Mouse (Mus musculus) olfactory bulb, adult 2 months (tissue): ENCODE results near the gene Atxn2l.

Experiments used
- CTCF ChIP-seq: fragments of 200-500 bp; IDR thresholded peaks from 2 replicates; pipeline ENCODE4 v1.5.1; 2012; ENCODE audit warnings: low read depth, mild to moderate bottlenecking, low read length, moderate library complexity; ENCODE audit not compliant: insufficient read depth
- POLR2A ChIP-seq: fragments of 200-500 bp; IDR thresholded peaks from 2 replicates; pipeline ENCODE4 v1.6.1; 2012; ENCODE audit warnings: mild to moderate bottlenecking, low read depth, low read length, moderate library complexity; ENCODE audit not compliant: insufficient read depth

GRCm38 (mm10) chr7:126545631-126546030 is 42.4 kb upstream of the Atxn2l start:
- no peak for TF ChIP-seq CTCF
- TF ChIP-seq POLR2A: no peak
